Comparison of ENCODE assay signal across 8 mouse cellular contexts in the genomic region with DNA sequence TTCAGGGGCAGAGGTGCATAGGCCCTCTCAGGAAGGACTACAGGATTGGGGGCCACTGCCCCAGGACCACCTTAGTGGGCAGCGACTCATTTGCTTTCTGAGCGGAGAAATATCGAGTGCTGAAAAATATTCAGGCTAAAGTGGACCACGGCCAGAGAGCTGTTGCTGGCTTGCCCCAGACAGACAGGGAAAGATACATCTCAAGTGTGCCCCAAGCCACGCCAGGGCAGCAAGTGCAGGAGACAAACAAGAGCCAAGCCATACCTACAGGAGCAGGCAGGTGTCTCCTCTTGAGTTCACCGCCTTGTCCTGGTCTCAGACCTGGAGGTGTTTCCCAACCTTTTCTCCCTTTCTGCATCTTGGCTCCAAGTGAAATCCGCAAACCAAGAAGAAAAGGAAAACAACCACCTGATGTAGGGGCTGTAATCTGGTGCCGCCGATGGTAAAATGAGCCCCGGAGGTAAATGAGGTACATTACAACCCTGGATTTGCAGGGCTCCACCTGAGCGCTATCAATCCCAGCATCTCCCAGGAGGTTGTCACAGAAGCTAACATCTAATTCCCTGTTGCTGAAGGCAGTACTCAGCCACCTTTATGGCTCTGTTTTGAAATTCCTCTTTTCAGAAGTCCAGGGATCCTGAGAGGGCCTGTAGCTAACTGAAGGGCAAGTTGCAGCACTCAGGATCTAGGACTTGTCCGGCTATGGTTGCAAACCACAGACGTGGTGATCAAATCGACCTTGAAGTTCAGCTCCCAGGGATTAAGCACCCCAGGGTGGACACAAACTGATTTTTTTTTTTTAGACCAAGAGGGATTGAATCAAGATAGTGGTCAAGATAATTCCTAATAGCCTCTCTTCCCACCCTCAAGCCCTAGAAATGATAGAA. TPM values are rescaled to one million over a fixed set of nuclear protein-coding genes. Genes with fewer than 3 reads are reported as not detected.
DNase-seq lines count a peak whose midpoint lies in the region; ATAC-seq and TF ChIP-seq lines count a peak whose summit lies in the region.

No protein-coding gene starts in this region.

- no peaks in the 10 kb centered on the region for H3K27me3 ChIP-seq in hindbrain, embryonic 13.5 days
- H3K27me3 ChIP-seq in liver, postnatal 0 days (ENCODE audit: insufficient read depth, low read length) = peaks cover 40% of the 10 kb centered on the region

- ATAC-seq in hindbrain, embryonic 13.5 days (ENCODE audit: low FRiP score) = peak; percentile 15; the same call in 1 of the 2 replicates
- ATAC-seq in liver, postnatal 0 days = no peak
- no peak for ATAC-seq in megakaryocyte-erythroid progenitor cell, adult 5-6 weeks (replicated peaks; ENCODE audit: low FRiP score, low TSS enrichment, poor library complexity, severe bottlenecking)

- H3K9ac ChIP-seq in hindbrain, embryonic 13.5 days = peak overlapping the region; percentile 72
- H3K9ac ChIP-seq in liver, postnatal 0 days (replicated peaks) = no peak overlapping the region

- H3K27ac ChIP-seq in hindbrain, embryonic 13.5 days = peak overlapping the region; percentile 99
- H3K27ac ChIP-seq in liver, postnatal 0 days (ENCODE audit: low read depth) = peak overlapping the region; percentile 72

- no peaks in the 10 kb centered on the region for H3K9me3 ChIP-seq in hindbrain, embryonic 13.5 days
- H3K9me3 ChIP-seq in liver, postnatal 0 days (ENCODE audit: low read length) = no peaks in the 10 kb centered on the region

- H3K4me2 ChIP-seq in hindbrain, embryonic 13.5 days = peak overlapping the region; percentile 98
- H3K4me2 ChIP-seq in liver, postnatal 0 days (ENCODE audit: low read depth, low read length) = peak overlapping the region; percentile 83

- no peak for TF ChIP-seq CTCF in liver, postnatal 0 days (IDR thresholded peaks at IDR 0.05; ENCODE audit: low read depth)

- WGBS in hindbrain, embryonic 13.5 days = 34% methylated on average over 14 of the region's 14 CpGs
- WGBS in liver, postnatal 0 days (ENCODE audit: insufficient replicate concordance) = 52% methylated on average over 14 of the region's 14 CpGs

- H3K4me3 ChIP-seq in hindbrain, embryonic 13.5 days = peak overlapping the region; percentile 89
- H3K4me3 ChIP-seq in liver, postnatal 0 days (ENCODE audit: low read depth, low read length) = 0 out of 2 replicates have a peak overlapping the region, but pooled peaks have one; percentile 68

- no peak for TF ChIP-seq EP300 in liver, postnatal 0 days (IDR thresholded peaks at IDR 0.05; ENCODE audit: low read depth)

- H3K36me3 ChIP-seq in hindbrain, embryonic 13.5 days = no peaks in the 10 kb centered on the region
- no peaks in the 10 kb centered on the region for H3K36me3 ChIP-seq in liver, postnatal 0 days (replicated peaks; ENCODE audit: insufficient read depth, low read length)

- peak; percentile 53 for DNase-seq in cerebellum, adult 9-10 months
- DNase-seq in cerebellum, postnatal 36 days = no peak
- peak; percentile 33 for DNase-seq in MN1 (ENCODE audit: low spot score)
- no peak for DNase-seq in liver, postnatal 0 days
- no peak for DNase-seq in urinary bladder, postnatal 36 days (ENCODE audit: low spot score in 2 of 2)
- DNase-seq in right cerebral cortex, postnatal 25 days = no peak

- H3K4me1 ChIP-seq in hindbrain, embryonic 13.5 days (replicated peaks) = peaks cover 28% of the 10 kb centered on the region
- H3K4me1 ChIP-seq in liver, postnatal 0 days (ENCODE audit: insufficient read depth) = peaks cover 7% of the 10 kb centered on the region

RNA-seq across cellular contexts. Expression of a gene that starts 39.6 kb away (rescaled TPM):
- 110 and 115 TPM in 2 replicates for polyA plus RNA-seq in hindbrain, embryonic 13.5 days (2015; fragmentation: Nextera tagmentation; extraction: Ambion mirVana)
- 25.0 and 28.0 TPM in 2 replicates for polyA plus RNA-seq in liver, postnatal 0 days (2015; fragmentation: Nextera tagmentation; extraction: Ambion mirVana)
- 47.0 and 56.6 TPM in 2 replicates for total RNA-seq in megakaryocyte-erythroid progenitor cell, adult 5-6 weeks (2014; fragmentation: Nextera tagmentation)
- 33.2 and 37.4 TPM in 2 replicates for total RNA-seq in megakaryocyte-erythroid progenitor cell, adult 5-6 weeks (2017)

RNA-seq across cellular contexts. Expression of a gene that starts 42.0 kb away (rescaled TPM):
- polyA plus RNA-seq in hindbrain, embryonic 13.5 days (2015; fragmentation: Nextera tagmentation; extraction: Ambion mirVana) = 13.6 and 17.0 TPM in 2 replicates
- polyA plus RNA-seq in liver, postnatal 0 days (2015; fragmentation: Nextera tagmentation; extraction: Ambion mirVana) = 1.1 and 1.2 TPM in 2 replicates
- total RNA-seq in megakaryocyte-erythroid progenitor cell, adult 5-6 weeks (2014; fragmentation: Nextera tagmentation) = 25.6 and 30.1 TPM in 2 replicates
- total RNA-seq in megakaryocyte-erythroid progenitor cell, adult 5-6 weeks (2017) = 6.7 and 7.0 TPM in 2 replicates

Comparison
In these comparisons a context has a peak if more than half of its experiments do, and no peak if none do; other contexts are left out.
1. DNase-seq: peak in cerebellum, adult 9-10 months (single experiment) and MN1 (single experiment); none in cerebellum, postnatal 36 days (0 of 2), liver, postnatal 0 days (single experiment), urinary bladder, postnatal 36 days (0 of 2) and right cerebral cortex, postnatal 25 days (single experiment).